Mouse (Mus musculus) skeletal muscle tissue, adult 2 months (tissue): Measurements from ENCODE around the gene Olfr1393.
A peak's percentile ranks its signal among the peaks of the same experiment; 100 is the strongest.

Experiments
- DNase-seq: peaks from one replicate; pipeline ENCODE4 v3.0.0-alpha.2; 2012; ENCODE audit warnings: low read depth, low spot score

Gene Olfr1393

DNA sequence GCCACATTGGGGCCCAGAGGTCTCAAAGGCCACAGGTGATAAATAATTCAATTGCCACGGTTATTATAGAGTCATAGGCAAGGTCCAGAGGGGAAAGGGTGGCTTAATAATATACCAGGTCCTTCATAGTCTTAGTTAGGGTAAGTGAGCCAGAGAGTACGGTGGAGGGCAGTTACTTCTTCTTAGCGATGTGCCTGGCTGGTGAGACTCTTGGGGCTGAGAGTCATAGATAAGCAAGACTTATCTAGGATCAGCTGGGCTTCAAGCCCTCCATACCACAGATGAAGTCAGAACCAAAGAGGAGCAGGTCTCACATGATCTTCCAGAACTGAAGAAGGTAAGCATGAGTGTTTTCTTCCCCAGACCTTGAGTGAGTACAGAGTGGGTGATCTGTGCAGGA lies at the start of gene Olfr1393:
TSS of gene Olfr1393 (plus strand) at position 83 of the 400 bp plus-strand sequence.
- no peak for DNase-seq

GRCm38 (mm10) chr11:49232781-49233180 lies 45.3 kb upstream of the Olfr1393 start:
- no peak for DNase-seq

DNA sequence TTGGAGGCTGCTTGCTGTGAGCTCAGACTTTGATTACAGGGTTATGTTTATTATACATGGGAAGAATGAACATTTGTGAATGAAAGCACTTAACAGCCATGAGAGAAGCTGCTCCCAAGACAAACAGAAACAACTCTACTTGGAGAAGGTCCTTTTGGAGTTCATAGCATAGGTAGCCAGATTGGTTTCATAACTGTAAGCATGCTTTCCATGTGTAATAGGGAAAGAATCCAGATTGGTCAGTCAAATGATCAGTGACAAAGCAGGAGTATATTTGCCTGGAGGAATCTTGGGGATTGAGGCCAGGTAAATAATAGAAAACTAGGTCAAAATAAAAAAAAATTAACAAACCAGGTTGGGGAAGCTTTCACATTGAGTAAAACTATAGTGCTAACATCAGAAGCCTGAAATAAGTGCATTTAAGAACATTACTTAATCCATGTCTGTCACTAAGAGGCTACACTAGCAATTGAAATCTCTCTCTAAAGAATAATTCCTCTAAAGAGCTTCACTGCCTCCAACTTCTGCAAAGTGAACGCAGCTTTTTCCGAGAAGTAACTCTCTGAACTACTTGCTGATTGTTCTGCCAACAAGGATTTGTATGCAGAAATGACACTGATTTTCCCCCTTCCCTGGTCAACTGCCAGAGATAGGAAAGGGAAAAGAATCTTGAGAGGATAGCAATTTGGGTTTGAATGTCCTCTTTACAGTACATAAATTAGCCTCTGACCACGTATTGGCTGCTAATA lies 42.5 kb upstream of the Olfr1393 start:
- no peak for DNase-seq

- DNase-seq = no peak
Measured at GRCm38 (mm10) chr11:49236891-49237290, 41.2 kb upstream of the Olfr1393 start.

DNA sequence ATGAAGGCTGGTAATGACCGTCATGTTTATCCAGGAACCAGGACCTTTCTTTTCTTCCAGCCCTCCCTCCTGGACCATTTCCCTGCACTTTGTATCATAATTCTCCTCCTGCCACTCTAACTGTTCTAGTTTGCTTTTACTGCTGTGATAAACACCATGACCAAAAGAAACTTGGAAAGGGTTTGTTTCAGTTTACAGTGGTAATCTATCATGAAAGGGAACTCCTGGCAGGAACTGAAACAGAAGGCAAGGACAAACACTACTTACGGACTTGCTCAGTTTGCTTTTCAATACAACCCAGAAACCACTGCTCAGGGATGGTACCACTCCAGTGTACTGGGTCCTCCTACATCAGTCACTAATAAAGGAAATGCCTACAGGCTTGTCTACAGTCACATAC lies 40.6 kb upstream of the Olfr1393 start:
- DNase-seq = no peak

DNA sequence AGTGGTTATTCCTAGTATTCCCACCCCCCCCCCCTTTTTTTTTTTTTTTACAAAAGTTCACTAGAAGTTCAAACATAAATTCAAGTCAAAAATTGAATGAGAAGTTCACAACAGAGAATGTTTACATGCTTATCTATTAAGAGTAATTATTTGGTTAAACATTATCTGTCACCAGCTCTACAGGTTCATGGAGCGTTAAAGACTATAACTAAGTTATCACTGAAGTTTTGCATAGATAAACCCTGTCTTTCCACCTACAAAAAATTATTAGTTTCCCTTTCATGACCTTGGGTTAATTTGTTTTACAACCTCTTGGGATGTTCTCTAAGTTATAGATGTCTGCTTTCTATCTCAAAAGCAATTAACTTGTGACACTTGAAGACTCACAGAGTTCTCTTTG lies 37.8 kb upstream of the Olfr1393 start:
- no peak for DNase-seq

DNA sequence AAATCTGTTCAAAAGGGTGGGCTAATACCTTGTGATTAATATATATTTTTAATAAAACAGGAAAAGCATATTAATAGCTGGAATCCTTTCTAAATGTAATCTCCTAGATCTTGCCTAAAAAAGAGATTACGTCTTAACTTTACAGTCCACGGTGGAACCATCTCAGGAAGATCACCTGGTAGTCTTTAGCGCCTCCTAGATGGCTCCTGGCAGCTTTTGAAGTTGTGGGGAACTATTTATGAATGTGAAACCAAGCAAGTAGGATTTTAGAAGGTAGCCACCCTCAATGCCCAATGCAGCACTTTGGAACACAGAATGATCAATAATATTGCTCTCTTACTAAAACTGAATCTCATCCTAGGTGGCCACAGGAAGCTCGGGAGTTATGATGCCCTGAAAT lies 37.2 kb upstream of the Olfr1393 start:
- no peak for DNase-seq

GRCm38 (mm10) chr11:49241471-49241870 lies 36.6 kb upstream of the Olfr1393 start:
- DNase-seq = no peak

GRCm38 (mm10) chr11:49242944-49243626 lies 35.0 kb upstream of the Olfr1393 start:
- peak; percentile 24 for DNase-seq

- peak; percentile 96 for DNase-seq
Measured at GRCm38 (mm10) chr11:49243727-49244594, 34.1 kb upstream of the Olfr1393 start, which contains the start of gene Mgat1. Gene Mgat1 (plus strand): TSS chr11:49244191.

GRCm38 (mm10) chr11:49244595-49244930 lies 33.5 kb upstream of the Olfr1393 start:
- no peak for DNase-seq

DNA sequence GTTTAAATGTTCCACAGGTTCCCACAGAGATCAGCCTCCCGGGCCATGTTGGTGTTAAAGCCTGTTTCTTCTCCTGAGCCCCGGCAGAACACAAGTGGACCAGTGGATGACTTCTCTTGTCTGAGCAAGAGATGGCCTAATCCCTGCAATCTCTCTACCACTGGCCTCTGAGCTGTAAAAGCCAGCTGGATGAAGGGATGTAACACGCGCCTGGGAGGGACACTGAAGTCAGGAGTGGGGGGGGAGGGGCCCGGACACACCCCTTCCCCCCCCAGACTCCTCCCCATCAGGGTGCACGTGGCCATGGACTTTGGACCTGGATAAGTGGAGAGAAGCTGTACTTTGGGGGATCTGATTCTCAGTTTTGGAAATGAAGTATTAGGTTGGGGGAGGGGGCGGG lies 32.9 kb upstream of the Olfr1393 start:
- no peak for DNase-seq

GRCm38 (mm10) chr11:49245634-49246415 lies 32.3 kb upstream of the Olfr1393 start:
- no peak for DNase-seq

DNA sequence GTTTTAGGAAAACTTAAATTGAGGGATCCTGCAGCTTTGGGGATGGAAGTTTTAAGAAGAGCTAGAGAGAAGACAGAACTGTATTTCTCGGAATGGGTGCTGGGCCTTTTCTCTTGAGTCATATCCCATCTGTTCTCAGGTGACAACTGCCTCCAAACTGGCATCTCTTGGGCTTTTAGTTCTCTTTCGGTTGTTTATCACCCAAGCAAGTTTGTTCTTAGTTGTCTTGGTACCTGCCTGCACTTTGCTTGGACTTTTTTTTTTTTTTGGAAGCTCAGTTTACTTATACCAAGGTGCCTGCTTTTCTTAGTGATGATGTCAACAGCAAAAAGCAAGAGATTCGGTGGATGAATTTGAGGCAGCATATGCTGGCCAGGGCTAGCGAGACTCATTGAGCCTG lies 31.6 kb upstream of the Olfr1393 start:
- DNase-seq = no peak

DNA sequence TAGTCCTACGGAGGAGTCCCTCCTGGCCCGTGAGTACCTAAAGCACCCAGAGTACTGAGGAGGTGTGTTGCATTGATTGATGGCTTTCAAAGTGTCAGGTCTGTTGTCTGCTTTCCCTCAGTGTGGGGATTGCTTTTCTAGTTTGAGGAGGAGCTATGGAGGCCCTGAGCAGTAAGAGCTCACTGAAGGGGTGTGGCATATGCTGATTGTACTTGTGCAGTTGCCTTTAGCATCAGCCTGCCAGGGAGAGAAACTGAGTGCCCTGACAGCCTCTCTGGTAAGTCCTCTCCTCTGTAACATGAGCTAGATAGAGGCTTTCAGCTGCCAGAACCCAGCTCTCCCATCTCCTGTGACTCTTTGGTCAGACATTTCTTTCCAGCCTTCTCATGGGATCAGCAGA lies 30.8 kb upstream of the Olfr1393 start:
- no peak for DNase-seq

GRCm38 (mm10) chr11:49248226-49248973 lies 29.7 kb upstream of the Olfr1393 start:
- DNase-seq = peak; percentile 50

GRCm38 (mm10) chr11:49248974-49249700 lies 29.0 kb upstream of the Olfr1393 start:
- no peak for DNase-seq

- peak; percentile 48 for DNase-seq
Measured at GRCm38 (mm10) chr11:49249811-49250421, 28.2 kb upstream of the Olfr1393 start.
